Mouse (Mus musculus): Measurements from ENCODE around the gene Rin2.
A peak's percentile ranks its signal among the peaks of the same experiment; 100 is the strongest.
"Not testable (repeated sequence)": the region's sequence is repeated elsewhere in the genome, so short reads cannot be mapped to it uniquely, and the experiment has no call there.

Rin2 gene

DNA sequence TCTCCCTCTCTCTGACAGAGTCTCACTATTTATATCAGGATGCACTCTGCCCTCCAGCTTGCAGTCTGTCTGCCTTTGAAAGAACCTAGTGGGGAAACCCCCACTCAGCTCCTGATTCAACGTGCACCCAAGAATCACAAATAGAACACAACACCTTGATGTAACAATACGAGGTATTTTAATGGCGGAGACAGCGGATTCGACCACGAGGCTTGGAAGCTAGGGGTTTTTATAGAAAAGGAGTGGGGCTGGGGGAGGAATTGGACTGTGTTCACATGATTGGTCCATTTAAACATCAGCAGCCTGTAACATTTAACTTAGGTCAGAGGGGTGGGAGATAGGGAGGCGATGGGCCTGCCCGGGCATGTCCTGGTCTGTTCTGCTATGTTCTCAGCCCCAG, 225.3 kb downstream of the Rin2 start:
- not testable (repeated sequence) for DNase-seq (ENCODE audit: low read depth)

DNA sequence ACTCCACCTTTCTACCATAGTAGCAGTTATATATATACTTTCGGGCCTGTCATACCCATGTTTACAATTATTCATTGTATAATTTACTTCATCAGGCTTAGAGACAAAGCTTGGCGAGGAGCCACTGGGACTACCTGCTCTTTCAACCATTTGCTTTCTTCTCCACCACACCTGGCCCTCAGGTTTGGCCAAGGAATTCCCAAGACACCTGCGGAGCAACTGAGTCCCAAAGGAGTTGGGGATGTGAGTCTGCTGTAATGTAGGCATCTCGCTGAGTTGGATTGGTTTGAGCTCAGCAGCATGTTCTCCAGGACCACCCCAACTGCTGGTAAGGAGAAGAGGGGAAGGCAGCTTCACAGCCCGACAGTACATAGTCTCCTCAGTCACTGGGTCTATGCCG, 226.8 kb downstream of the Rin2 start, which contains the start of gene Naa20:
Gene Naa20, plus strand, starts transcription at position 239 of the 400 bp plus-strand sequence.
- DNase-seq (ENCODE audit: low read depth) = no peak

DNA sequence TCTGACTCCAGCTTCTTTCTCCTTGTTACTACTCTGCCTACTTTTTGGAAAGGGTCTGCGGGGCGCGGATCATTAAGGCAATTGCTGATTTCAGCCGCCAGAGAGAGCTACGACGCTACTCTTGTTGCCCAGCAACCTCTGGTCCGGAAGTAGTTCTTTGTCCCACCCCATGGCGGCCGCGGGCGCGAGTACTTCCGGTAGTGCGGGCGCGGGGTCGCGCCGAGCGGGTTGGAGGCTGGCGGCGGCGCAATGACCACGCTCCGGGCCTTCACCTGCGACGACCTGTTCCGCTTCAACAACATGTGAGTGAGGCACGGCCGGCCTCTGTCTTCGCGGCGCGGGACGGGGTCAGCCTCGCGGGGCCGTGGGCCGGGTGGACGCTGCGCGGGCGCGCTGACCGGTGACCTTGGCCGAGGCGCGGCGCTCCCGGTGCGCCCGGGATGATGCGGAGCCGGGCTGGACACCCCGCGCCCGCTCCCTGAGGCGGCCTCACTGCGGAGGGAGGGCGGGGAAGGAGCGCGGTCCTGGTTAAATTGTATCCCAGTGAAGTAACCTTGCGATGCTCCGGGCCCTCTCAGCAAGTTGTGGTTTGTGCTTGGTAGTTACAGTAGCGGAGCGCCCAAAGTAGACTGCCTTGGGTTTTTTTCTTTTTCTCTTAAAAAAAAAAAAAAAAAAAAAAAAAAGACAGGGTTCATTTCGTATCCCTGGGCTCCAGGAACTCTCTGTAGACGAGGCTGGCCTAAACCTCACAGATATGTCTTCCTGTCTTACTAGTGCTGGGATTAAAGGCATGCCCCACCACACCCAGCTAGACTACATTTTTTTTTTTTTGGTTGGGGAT, 228.3 kb downstream of the Rin2 start:
- DNase-seq (ENCODE audit: low read depth) = peak; percentile 65

DNA sequence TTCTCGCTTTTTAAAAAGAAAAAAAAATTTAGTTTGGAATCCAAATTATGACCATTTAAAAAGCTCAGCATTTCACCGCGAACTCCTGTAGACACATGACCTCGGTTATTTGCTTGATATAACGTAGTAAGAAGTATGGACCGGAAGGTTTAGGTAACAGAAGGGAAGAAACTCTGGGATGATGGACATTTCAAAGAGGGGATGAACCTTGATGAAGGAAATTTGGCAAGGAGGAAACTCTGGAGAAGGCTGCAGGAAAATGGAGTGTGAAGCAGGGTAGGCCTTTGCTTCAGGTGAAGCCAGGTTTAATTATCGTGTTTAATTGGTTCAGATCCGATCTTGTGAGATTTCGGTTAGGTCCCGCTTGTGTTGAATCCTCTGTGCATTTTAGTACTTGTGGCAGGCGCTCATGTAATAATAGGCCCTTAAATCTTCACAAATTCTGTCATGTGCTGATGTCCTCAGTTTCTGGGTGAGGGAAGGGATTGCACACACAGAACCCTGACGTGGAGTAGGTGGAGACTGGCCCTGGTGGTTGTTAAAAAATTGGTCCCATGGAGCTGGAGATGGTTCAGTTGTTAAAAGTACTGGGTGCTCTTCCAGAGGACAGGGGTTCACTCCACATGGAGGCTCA, 229.1 kb downstream of the Rin2 start:
- DNase-seq (ENCODE audit: low read depth) = no peak

DNA sequence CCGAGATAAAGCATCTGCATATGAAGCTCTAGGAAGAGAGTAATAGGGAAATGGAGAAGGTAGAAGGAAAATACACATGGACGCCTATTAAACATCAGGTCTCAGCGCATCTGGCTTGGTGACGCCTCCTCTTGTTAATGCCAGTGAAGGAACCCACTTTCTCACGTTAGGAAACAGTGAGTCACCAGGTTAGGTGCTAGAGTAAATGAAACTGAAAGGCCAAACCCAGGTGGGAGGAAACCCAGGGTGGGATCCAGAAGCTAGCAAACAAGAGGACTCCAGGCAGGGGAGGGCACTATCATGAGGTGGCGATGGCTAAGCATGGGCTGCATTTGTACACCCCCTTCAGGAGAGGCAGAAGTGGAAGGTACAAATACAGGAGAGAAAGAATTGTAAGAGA, 230.1 kb downstream of the Rin2 start:
- DNase-seq (ENCODE audit: low read depth) = no peak

- not testable (repeated sequence) for DNase-seq (ENCODE audit: low read depth)
Measured at GRCm38 (mm10) chr2:145905884-145906283, 230.9 kb downstream of the Rin2 start.

- no peak for DNase-seq (ENCODE audit: low read depth)
Measured at GRCm38 (mm10) chr2:145920941-145921650, 246.1 kb downstream of the Rin2 start.

- DNase-seq (ENCODE audit: low read depth) = peak; percentile 90
Measured at GRCm38 (mm10) chr2:145934339-145935231, 259.6 kb downstream of the Rin2 start, which contains the start of the genes Cfap61 and Crnkl1. TSS of gene Cfap61 (plus strand) at chr2:145934784. TSS of gene Crnkl1 (minus strand) at chr2:145935014.

GRCm38 (mm10) chr2:145936975-145937374, 262.0 kb downstream of the Rin2 start:
- DNase-seq (ENCODE audit: low read depth) = no peak
